Mouse (Mus musculus) inflammation-experienced regulatory T-cells, adult 6 months (primary cell): ENCODE measurements around the gene Amigo2. TPM values are rescaled to one million over a fixed set of nuclear protein-coding genes. Genes with fewer than 3 reads are reported as not detected.
"Not testable (repeated sequence)": the region's sequence is repeated elsewhere in the genome, so short reads cannot be mapped to it uniquely, and the experiment has no call there.

Experiments
- ATAC-seq: one replicate; pipeline ENCODE4 v1.8.0; 2017
- polyA plus RNA-seq, 3 experiments: library from polyadenylated mRNA; unstranded; fragments of 100-300 nt; shearing (Covaris generic); gene quantifications; one replicate each; pipeline ENCODE4 v1.2.1; 2017

Gene Amigo2
- polyA plus RNA-seq, 3 experiments from 2014 or later: 1.2 to 1.5 TPM; not detected in 1

GRCm38 (mm10) chr15:97216843-97217242, 30.2 kb downstream of the Amigo2 start:
- no peak for ATAC-seq

- peak; percentile 70 for ATAC-seq
Measured at GRCm38 (mm10) chr15:97212501-97213477, 34.3 kb downstream of the Amigo2 start.

- not testable (repeated sequence) for ATAC-seq
Measured at GRCm38 (mm10) chr15:97209754-97210153, 37.3 kb downstream of the Amigo2 start.

GRCm38 (mm10) chr15:97206506-97206905, 40.6 kb downstream of the Amigo2 start:
- ATAC-seq: no peak

- no peak for ATAC-seq
Measured at GRCm38 (mm10) chr15:97205776-97206175, 41.3 kb downstream of the Amigo2 start.

GRCm38 (mm10) chr15:97204889-97205288, 42.2 kb downstream of the Amigo2 start:
- no peak for ATAC-seq

- ATAC-seq: no peak
Measured at GRCm38 (mm10) chr15:97196644-97197043, 50.4 kb downstream of the Amigo2 start.

- peak; percentile 63 for ATAC-seq
Measured at GRCm38 (mm10) chr15:97195628-97196027, 51.5 kb downstream of the Amigo2 start.

Other genes with a start within 250 kb of the Amigo2 start
- not detected for gene Slc38a4, start 191.3 kb downstream of the Amigo2 start, polyA plus RNA-seq
- 10 to 100 TPM; 53.0 to 66.8 (median 60.2) TPM for gene Pced1b, start 180 bp downstream of the Amigo2 start, polyA plus RNA-seq